Mouse (Mus musculus) adrenal gland, adult 8-10 months (tissue): ENCODE data around the gene Slc15a1. TPM values are rescaled to one million over a fixed set of nuclear protein-coding genes. Genes with fewer than 3 reads are reported as not detected.

Source experiments
- DNase-seq: peaks from one replicate; pipeline ENCODE4 v3.0.0; 2022
- total RNA-seq, 4 experiments: library from RNA; stranded (reverse); gene quantifications; 2 replicates each; pipeline ENCODE4 v1.2.4; 2022

Gene Slc15a1
- total RNA-seq, 4 experiments from 2014 or later: 0.14 to 0.20 TPM; not detected in 2

DNA sequence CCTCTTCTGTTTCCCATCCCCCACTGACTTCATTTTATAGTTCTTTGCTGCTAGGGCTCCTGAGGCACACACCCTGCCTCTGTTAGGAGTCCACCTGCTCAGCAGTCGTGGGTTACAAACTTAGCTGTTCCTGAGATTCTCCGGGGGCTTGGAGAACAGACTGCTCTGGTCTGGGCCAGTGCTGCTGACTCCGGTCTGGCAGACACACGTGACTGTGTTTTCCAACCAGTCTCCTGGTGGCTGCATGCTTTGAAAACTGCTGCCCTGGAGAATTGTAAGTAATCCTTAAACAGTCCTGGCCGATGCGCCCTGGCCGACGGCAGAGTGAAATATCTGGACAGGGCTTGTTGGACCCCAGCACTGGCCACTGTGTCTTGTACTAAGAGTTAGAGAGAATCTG lies 12.7 kb downstream of the Slc15a1 start:
- DNase-seq: no peak

DNA sequence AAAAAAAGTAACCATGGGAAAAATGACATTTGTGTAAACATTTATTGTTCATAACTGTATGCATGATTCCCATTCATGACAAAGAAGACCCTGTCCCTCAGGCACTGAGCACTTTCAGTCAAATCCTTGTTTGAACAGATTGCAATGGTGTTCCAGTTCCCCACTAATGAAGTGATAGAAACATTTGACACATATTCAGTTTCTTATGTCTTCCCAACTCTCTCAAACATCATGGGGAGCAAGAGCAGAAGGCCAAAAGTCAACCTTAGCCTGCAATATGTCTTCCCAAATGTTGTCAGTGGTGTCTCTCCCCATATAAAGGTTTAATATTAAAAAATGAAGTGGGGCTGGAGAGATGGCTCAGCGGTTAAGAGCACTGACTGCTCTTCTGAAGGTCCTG lies 19.3 kb downstream of the Slc15a1 start:
- DNase-seq: no peak

DNA sequence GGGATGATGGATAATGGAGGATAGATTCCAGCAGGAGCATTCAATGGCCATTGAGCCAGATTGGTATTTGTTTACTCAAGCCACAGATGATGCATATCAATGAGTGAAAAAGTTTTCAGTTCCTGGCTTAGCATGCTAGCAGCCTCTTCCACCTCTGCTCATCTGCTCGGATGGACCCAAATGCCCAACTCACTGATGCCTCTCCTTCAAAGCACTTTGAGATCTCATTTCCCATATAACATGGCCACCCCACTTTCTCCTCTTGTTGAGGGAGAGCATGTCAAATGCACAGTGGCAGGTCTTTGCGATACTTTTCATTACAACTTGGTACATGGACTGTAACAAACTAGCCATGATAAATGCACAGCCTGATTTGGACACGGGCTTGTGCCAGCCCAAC lies 20.6 kb downstream of the Slc15a1 start:
- no peak for DNase-seq

DNA sequence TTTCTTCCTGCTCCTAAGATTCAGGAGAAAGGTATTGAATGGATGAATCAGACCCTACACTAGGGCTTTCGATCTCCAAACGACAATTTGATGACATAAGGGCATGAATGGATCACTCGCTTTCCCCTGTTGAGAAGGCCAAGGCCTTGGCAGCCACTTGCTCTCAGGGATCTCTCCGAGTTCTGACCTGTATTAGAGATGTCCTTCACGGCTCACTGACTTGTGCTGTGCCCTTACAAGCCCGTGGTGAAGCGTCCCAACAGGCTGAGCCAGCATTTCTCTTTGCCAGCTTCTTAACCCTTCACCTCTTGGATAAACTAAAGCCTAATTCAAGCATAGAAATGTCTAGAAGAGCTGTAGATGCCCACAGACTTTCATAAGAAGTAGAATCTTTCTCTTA lies 22.9 kb downstream of the Slc15a1 start:
- DNase-seq: peak; percentile 72

DNA sequence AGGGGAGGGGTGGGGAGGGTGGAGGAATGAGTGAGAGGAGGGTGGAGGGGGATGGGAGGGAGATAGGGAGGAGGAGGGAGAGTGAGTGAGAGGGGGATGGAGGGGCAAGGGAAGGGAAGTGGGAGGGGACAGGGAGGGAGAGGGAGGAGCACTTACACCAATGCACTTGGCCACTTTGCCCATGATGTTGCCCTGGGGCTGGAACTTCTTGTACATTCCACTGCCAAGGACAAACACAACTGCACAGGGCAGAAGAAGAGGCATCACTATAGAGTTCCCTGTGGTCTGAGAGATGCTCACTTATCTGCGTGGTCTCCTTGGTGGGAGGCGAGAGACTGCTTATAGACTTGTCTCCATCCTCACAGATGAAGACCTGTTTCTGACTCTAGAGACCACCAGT lies 23.5 kb downstream of the Slc15a1 start:
- no peak for DNase-seq

DNA sequence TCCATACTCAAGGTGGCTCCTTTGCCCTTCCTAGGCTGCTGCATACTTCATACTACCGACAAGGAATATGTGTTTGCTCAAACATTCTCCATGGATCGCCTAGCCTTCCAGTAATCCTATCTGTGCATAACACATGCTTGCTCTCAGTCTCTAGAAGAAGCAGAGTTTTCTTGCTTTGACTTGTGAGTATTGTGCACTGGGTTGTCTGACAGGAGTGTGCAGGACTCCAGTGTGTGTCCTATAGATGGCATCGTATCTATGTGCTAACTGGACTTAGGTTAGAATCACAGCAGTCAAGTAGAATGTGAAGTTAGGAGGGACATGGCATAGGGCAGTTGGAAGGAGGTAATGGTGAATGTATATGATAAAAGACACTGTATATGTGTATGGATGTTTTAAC lies 26.0 kb downstream of the Slc15a1 start:
- no peak for DNase-seq

DNA sequence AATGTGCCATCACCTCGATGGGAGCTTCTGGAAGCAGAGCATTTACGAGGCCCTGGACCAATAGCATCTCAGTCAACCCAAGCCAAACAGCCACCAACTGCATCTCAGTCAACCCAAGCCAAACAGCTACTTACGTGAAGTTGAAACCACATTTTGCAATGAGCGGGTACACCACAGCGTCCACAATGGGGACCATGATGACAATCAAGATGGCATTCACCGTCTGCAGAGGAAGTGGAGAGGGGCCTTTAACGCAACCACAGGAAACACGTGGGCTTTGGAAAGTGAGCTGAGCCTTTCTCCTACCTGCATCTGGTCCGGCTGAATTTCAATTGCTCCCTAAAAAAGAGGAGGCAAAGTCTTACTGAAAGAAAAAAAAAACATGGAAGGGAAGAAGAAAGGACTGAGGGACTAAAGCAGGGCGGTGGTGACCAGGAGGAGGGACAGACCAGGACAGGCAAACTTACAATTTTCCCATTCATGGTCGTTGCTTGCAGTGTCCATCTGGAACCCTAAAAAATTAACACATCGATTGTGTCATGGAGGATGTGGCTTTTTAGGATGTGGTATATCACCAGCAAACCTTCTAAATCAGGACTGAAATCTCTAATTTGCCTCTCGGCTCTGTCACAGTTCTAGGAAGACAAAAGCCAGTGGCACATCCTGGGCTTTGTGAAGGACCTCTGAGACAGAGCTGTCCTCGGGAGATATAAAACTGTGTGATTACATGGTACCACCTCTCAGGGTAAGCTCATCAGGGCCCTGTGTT lies 26.9 kb downstream of the Slc15a1 start:
- DNase-seq: no peak

DNA sequence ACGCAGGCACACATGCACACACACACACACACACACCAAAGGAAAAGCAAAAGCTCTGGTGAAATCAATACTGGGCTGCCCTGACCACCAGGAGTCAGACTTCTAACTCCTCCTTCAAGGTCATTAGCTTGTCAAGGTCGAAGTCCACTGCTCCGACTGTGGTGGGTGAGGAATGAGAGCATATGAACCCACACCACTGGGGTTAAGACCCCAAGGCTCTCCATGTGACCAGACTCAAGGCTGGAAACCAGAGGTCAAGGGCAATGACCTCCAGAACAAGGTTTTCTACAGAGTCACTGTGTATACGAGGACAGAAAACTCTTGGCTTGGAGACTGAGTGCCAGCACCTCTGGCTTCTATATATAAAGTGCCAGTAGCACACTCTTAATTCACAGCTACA lies 31.2 kb downstream of the Slc15a1 start:
- DNase-seq: no peak

DNA sequence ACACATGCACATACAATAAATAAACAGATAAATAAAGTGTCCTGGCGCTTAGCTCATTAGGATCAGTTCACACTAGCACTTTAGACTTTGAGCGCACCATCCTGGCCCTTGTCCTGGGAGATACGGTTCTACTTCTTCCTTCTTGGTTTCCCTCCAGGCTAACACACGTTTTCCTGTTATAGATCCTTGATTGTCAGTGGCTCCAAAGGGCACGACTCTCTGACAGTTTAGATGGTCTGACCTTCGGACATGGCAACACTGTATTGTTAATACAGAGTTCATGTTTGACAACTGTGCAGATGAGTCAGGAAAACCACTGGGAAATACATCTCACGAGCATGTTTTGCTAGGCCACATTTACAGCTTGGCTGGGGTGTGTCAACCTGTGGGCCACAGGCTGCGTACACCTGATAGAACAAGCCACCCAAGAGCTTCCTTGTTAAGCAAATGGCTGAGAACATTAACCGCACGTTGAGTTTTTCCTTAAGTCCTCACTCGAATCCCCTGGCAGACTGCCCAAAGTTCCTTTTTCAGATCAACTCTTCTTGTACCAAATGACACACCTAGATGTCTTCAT lies 33.4 kb downstream of the Slc15a1 start:
- DNase-seq: no peak

DNA sequence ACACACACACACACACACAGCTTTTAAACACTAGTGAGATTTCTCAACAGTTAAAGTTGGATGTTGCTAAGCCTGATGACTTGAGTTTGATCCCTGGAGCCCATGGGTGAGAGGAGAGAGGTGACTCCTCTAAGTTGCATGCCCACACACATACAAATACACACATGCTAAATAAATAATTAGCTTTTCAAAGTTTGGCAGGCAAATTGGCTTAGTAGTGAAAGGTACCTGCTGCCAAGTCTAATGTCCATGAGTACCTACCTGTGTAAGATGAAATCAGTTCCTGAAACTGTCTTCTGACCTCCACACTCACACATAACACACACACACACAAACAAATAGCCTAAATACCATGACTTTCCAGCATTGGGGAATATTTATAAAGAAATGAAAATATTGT lies 35.5 kb downstream of the Slc15a1 start:
- no peak for DNase-seq

DNA sequence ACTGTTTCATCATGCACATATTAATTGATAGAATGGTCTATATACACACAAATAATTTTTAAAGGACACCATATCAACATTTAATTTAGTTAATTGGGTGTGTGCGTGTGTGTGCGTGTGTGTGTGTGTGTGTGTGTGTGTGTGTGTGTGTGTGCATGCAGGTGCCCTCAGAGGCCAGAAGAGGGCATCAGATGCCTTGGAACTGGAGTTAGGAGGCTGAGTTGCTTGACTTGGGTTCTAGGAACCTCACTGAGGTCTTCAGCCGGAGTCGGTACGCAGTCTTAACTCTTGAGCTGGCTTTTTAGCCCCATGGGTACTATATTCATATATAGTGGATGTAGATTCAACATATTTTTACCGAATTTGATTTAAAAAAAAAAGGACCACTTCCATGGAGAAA lies 37.4 kb downstream of the Slc15a1 start:
- no peak for DNase-seq

DNA sequence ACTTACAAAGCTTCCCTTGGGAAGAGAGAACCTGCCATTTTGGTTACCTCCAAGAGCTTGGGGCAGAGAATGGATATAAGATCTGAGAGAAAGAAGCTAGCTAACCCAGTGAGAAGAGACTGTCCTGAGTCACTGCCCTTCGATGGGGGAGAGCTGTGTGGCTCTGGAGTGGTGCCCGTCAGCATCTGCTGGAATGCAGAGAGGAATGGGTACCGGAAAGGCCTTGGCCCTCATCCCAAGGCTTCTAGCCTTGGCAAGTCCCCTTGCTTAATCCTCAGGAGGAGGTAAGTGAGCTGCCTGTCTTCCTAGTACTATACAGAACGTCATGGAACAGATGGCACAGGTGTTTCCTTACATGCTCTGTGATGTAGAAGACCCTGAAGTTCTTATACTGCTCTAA lies 38.6 kb downstream of the Slc15a1 start:
- peak; percentile 77 for DNase-seq

DNA sequence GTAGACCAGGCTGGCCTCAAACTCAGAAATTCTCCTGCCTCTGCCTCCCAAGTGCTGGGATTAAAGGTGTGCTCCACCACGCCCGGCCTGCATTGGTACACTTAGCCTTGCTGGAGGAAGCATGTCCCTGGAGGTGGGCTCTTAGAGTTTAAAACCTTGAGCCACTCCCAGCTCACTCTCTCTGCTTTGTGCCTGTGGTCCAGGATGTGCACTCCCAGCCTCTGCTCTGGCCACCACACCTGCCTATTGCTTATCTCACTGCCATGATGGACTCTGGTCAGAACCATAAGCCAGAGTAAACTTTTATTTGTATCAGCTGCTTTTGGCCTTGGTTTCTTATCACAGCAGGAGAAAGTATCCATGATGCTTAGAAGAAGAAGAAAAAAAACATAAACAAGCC lies 40.7 kb downstream of the Slc15a1 start:
- no peak for DNase-seq

DNA sequence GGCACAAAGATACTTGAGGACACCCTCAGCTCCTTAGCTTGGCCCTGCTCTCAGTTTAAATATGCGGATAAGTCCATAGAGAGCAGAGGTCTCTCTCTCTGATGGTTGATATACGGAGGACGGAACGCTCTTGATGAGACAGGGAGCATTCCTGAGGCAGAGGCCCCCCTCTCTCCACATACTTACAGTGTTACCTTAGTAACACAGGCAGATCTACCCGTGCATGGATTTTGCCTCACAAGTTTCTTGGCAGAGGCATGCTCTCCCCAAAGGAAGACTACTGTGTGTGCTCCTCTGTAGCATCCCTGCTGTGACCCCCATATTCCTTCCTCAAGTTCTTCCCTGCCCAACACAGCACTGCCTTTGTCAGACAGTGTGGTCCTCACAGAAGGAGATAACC lies 42.3 kb downstream of the Slc15a1 start:
- DNase-seq: no peak

DNA sequence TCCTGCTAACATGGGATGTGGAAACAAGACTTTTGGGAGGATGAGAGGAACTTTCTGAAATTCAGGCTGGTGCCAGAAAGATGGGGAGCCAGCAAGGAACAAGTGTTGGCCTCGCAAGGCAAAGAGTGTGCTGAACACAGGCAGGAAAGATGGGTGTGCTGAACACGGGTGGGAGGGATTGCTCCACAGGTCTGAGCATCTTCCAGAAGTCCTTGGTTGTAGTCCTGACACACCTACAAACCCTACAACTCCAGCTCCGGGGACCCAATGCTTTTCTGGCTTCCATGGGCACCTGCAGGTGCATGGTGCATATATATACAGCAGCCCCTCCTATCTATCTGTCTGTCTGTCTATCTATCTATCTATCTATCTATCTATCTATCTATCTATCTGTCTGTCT lies 44.1 kb downstream of the Slc15a1 start:
- no peak for DNase-seq

DNA sequence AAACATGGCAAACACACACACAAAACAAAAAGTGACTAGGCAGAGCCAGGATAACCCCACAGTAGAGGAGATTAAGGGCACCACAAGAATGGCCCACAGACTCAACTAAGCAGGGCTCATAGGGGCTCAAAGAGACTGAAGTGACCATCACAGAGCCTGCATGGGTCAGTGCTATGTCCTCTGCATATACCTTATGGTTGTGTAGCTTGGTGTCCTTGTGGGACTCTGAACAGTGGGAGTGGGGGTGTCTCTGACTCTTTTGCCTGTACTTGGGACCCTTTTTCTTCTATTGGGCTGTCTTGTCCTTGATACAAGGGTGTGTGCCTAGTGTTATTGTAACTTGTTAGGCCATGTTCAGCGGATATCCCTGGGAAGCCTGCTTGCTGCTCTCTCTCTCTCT lies 46.5 kb downstream of the Slc15a1 start:
- DNase-seq: no peak

DNA sequence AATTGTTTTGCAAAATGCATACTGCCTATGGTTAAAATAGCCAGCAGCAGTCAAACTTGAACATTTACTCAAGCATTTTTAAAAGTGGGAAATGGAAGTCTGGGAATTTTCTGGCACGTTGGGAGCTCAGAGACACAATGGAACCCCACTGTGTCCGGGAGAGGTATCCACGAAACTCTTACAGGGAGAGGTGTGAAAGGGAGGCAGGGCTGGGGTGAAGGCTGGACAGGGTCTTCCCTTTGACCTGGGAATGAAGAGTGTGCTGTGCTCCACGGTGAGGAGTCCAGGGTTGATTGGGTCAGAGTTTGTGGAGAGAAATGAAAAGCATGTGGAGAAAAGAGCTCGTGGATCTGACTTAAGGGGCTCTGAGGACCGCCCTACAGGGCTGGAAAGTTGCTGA lies 47.5 kb downstream of the Slc15a1 start:
- DNase-seq: no peak

DNA sequence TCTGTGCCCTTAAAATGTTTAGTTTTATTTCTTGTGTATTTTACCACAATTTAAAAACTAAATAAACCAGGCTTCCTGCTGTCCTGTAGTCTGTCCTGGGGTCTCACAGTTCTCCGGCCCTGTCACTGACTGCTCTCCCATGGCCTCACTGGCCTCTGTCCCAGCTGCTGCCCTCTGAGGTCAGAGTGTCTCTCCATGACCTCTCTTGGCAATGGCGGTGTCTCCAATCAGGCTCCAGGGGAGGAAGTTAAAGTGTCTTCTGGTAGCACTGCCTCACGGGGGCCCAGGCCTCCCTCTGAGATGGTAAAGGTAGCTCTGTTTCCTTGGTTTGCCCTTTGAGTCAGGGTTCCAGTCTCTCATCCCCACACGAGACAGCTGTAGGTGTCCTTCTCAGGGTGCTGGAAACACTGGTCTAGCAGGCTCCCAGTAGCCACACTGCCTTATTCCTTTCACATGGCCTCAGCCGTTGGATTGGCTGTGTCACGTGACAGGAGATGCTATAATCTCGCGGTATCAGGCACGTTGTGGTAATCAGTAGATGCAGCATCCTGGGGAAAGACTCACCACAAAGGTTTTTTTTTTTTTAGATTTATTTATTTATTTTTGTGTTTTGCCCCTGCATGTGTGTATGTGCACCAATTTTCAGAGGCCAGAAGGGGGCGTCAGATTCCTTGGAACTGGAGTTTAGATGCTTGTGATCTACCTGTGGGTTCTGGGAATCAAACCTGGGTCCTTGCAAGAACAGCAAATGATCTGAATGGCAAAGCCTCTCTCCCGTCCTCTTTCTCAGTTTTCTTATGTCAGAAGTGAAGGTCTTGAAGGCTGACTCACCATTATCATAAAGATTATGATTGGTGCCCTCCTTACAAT lies 48.4 kb downstream of the Slc15a1 start:
- DNase-seq: no peak

DNA sequence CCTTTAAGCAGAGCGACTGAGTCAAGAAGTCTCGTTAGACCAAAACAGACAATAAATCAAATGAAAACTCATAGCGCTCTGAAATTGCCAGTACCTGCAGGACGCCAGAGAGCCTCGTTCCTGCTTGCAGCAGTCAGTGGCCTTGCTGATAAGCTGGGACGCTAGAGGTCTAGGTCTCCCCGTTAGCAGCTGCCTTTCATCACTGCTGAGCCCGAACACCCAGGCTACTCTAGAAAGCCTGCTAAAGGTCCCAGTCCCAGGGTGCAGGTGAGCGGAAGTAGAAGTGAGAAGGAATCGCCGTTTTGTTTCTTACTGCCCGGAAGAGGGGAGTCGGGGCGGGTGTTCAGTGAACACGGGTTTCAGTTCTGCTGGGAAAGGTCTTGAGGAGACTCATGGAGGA lies 49.1 kb downstream of the Slc15a1 start:
- peak; percentile 83 for DNase-seq

DNA sequence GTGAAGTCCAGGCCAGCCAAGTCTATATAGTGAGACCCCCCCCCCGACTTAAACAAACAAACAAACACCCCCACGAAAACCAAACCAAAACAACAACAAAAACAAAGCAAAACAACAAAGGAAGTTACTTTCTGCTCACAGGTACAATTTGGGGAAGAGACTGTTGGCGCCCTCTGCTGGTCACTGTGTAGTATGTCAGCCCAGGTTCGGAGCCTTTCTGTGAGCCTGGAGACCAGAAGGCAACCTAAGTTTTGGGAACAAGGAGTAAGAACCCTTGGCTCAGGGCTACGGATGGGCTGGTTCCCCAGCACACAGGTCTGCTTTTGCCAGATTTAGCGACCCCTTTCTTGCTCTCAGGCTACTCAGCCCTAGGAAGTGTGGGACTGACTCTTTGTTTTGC lies 49.5 kb downstream of the Slc15a1 start:
- DNase-seq: peak; percentile 56

DNA sequence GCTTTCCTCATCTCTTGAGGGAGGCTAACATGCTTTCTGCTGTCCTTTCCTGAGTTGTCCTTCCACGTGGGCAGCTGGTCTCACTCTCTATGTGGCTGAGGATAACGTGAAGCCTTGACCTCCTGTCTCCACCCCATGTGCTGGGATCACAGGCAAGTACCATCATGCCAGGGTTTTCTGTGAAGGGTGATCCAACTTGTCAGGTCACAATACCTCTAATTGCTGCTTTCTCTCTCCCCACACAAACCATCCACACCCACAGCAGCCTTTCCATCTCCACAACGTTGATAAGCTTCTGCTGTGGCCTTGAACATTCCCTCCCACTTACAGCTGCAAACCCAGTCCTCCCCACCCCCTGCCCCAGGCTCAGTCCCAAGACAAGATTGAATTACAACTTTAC lies 51.9 kb downstream of the Slc15a1 start:
- DNase-seq: no peak

DNA sequence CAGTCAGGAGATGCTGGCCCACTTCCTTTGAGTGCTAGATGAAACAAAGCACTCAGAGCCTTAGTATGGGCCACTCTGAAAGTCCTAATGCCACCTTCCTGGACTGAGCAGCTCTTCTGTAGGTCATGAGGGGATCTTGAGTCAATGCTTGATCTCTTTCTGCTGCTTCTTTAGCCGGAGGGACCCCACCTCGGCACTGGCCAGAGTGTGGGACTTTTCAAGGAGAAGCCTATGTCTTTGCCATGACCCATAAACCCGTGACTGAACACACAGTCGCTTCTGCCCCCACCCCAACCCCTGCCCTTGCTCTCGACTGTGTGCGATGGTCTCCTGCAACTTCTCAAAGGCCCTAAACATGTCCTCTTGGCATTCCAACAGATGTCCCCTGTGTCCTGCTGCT lies 52.8 kb downstream of the Slc15a1 start:
- DNase-seq: no peak

DNA sequence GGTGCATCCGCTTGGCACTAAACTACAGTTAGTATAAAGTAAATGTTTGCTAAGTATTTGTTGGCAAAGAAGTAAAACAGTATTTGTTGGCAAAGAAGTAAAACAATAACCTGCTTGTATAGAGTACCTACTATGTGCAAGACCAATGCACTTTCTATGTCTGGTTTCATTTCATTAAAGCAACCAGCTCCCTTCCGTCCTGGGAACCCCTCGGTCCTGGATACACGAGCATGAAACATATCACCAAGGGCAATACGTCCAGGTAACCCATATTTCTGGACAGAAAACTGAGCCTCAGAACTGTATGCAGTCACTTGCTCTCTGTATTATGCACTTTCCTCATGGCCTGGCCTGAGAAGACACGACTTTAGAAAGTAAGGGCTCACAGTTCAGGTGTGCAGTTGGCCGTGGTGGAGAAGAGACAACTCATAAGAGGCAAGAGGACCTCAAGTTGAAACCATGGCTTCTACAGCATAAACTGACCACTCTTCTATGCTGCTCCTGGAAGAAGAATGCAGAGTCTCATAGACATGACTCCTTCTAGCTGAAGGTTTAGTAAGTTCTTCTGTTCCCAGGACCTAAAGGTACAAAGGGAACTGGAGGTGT lies 53.5 kb downstream of the Slc15a1 start:
- no peak for DNase-seq
